Mouse (Mus musculus): Measurements from ENCODE around the gene Grb10.

GRCm38 (mm10) chr11:11922106-11922505 is 116.4 kb downstream of the Grb10 start:
- TF ChIP-seq MYOD1 (IDR thresholded peaks at IDR 0.05; ENCODE audit: control insufficient read depth, insufficient read length, low read depth): no peak
- no peak for TF ChIP-seq CTCF (IDR thresholded peaks at IDR 0.05; ENCODE audit: control insufficient read depth, insufficient read depth, insufficient read length)
- no peak for TF ChIP-seq MAX (IDR thresholded peaks at IDR 0.05)
- no peak for TF ChIP-seq CEBPB (IDR thresholded peaks at IDR 0.05; ENCODE audit: low read depth)
- TF ChIP-seq USF1 (IDR thresholded peaks at IDR 0.05; ENCODE audit: low read depth): no peak

Measured in C2C12 (cell line).